Mouse (Mus musculus) midbrain, embryonic 13.5 days (tissue): Measurements from ENCODE around the gene C1qbp. TPM values are rescaled to one million over a fixed set of nuclear protein-coding genes. Genes with fewer than 3 reads are reported as not detected.

Source experiments
- ATAC-seq: fragments of 200-750 bp; cut with Nextera tagmentation; 2 replicates; pipeline ENCODE4 v1.8.0; 2017; ENCODE audit warnings: mild to moderate bottlenecking, moderate TSS enrichment, moderate library complexity
- H3K27ac ChIP-seq: fragments of 300-500 bp; sonication (generic); 2 replicates; pipeline ENCODE4 v1.5.1; 2015; ENCODE audit warnings: inconsistent platforms, mild to moderate bottlenecking, moderate library complexity
- H3K27me3 ChIP-seq: fragments of 300-500 bp; sonication (generic); 2 replicates; pipeline ENCODE4 v1.6.1; 2015; ENCODE audit warnings: mild to moderate bottlenecking, inconsistent platforms
- H3K36me3 ChIP-seq: fragments of 300-500 bp; sonication (generic); 2 replicates; pipeline ENCODE4 v1.6.1; 2015; ENCODE audit warnings: mild to moderate bottlenecking, inconsistent platforms
- H3K4me1 ChIP-seq: fragments of 300-500 bp; sonication (generic); replicated peaks from 2 replicates; pipeline ENCODE4 v1.6.1; 2015; ENCODE audit warnings: inconsistent platforms
- H3K4me2 ChIP-seq: fragments of 300-500 bp; sonication (generic); replicated peaks from 2 replicates; pipeline ENCODE4 v1.6.1; 2015; ENCODE audit warnings: moderate library complexity, mild to moderate bottlenecking, inconsistent platforms
- H3K4me3 ChIP-seq: fragments of 300-500 bp; sonication (generic); replicated peaks from 2 replicates; pipeline ENCODE4 v1.5.1; 2015; ENCODE audit warnings: mild to moderate bottlenecking, inconsistent platforms
- H3K9ac ChIP-seq: fragments of 300-500 bp; sonication (generic); replicated peaks from 2 replicates; pipeline ENCODE4 v1.6.1; 2015; ENCODE audit warnings: mild to moderate bottlenecking, inconsistent platforms
- H3K9me3 ChIP-seq: fragments of 300-500 bp; sonication (generic); 2 replicates; pipeline ENCODE4 v1.6.1; 2016; ENCODE audit warnings: mild to moderate bottlenecking, inconsistent platforms
- WGBS: fragments of 180-500 bp; shearing (Covaris S2); methylation state at CpG from one replicate; pipeline ENCODE4 v1.1.7; 2015; 5-methylcytosine and 5-hydroxymethylcytosine counted together
- polyA plus RNA-seq: library from polyadenylated mRNA; unstranded; fragments of >200 nt; fragmentation: Nextera tagmentation; extraction: Ambion mirVana; gene quantifications from 2 replicates; pipeline ENCODE4 v1.2.1, GENCODE M21; 2015

Gene C1qbp
- polyA plus RNA-seq, 1 experiment from 2014 or later, result 192 TPM

DNA sequence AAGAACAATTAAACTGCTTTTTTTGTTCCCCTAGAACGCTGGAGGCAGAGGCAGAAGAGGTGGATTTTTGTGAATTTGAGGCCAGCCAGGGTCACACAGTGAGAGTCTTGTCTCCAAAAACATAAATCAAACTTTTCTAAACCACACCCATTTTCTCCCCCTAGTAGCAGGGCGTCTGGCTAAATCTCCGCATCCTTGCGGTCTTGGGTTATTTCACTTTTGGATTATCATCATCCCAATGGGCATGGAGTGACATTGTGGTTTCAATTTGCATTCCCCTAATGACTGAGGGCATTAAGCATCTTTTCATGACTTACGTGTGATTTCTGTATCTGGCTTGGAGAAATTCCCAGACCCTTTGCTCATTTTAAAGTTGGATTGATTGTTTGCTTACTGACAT lies 51.4 kb downstream of the C1qbp start:
- no peak for ATAC-seq
- H3K4me1 ChIP-seq, result no peaks in the 10 kb centered on the region
- no peak overlapping the region for H3K4me3 ChIP-seq
- H3K4me2 ChIP-seq, result no peak overlapping the region
- no peak overlapping the region for H3K9ac ChIP-seq
- 92% methylated on average over 5 of the region's 5 CpGs for WGBS
- H3K9me3 ChIP-seq, result no peaks in the 10 kb centered on the region
- no peak overlapping the region for H3K27ac ChIP-seq
- peaks cover 65% of the 10 kb centered on the region for H3K36me3 ChIP-seq
- no peaks in the 10 kb centered on the region for H3K27me3 ChIP-seq

Other genes starting within 250 kb of the C1qbp start
- 13.2 and 15.1 TPM in 2 replicates for gene Zfp3, start 218.8 kb downstream of the C1qbp start, polyA plus RNA-seq
- 0.19 TPM in 1 of 2 replicates, not detected in the other for gene Scimp, start 170.4 kb downstream of the C1qbp start, polyA plus RNA-seq
- 74.0 and 77.2 TPM in 2 replicates for gene Rabep1, start 138.2 kb downstream of the C1qbp start, polyA plus RNA-seq
- gene Nup88, start 13.1 kb downstream of the C1qbp start, polyA plus RNA-seq, result 143 and 149 TPM in 2 replicates
- gene Rpain, start 12.8 kb downstream of the C1qbp start, polyA plus RNA-seq, result 75.1 and 76.6 TPM in 2 replicates
- 13.8 and 15.8 TPM in 2 replicates for gene Dhx33, start 21.4 kb upstream of the C1qbp start, polyA plus RNA-seq
- 42.3 and 46.1 TPM in 2 replicates for gene Mis12, start 36.6 kb upstream of the C1qbp start, polyA plus RNA-seq
- gene Derl2, start 36.8 kb upstream of the C1qbp start, polyA plus RNA-seq, result 36.2 and 37.9 TPM in 2 replicates
- 607 and 620 TPM in 2 replicates for gene 6330403K07Rik, start 50.5 kb upstream of the C1qbp start, polyA plus RNA-seq
- gene Nlrp1a, start 161.7 kb upstream of the C1qbp start, polyA plus RNA-seq, result 0.05 and 0.09 TPM in 2 replicates
- gene Nlrp1b, start 247.7 kb upstream of the C1qbp start, polyA plus RNA-seq, result 0.05 TPM in 1 of 2 replicates, not detected in the other